Mouse (Mus musculus) adrenal gland, postnatal 25 days (tissue): ENCODE results near the gene Efcab5. TPM values are rescaled to one million over a fixed set of nuclear protein-coding genes. Genes with fewer than 3 reads are reported as not detected.
A peak's percentile ranks its signal among the peaks of the same experiment; 100 is the strongest.

Source experiments
- DNase-seq: peaks from one replicate; pipeline ENCODE4 v3.0.0; 2021; ENCODE audit warnings: mixed read lengths
- long read RNA-seq: library from polyadenylated mRNA; stranded (forward); transcript quantifications from one replicate; pipeline ENCODE4 v2.0.0, GENCODE M21; 2021
- total RNA-seq: library from RNA; stranded (reverse); gene quantifications from 2 replicates; pipeline ENCODE4 v1.2.3, GENCODE M21; 2021

Gene Efcab5
- 0.21 TPM in 1 of 2 replicates, not detected in the other for total RNA-seq
- long read RNA-seq, partial matches to known transcripts: 0 of 2 reads
- long read RNA-seq, other reads (novel, unspliced or antisense): 2 of 2 reads

- DNase-seq: no peak
Observed at GRCm38 (mm10) chr11:77188868-77189267, at the start of gene Efcab5. Gene Efcab5 (minus strand): TSS chr11:77188968.

- DNase-seq: no peak
Observed at GRCm38 (mm10) chr11:77235267-77235666, 46.5 kb upstream of the Efcab5 start.

GRCm38 (mm10) chr11:77231514-77231913, 42.7 kb upstream of the Efcab5 start:
- DNase-seq: no peak

GRCm38 (mm10) chr11:77230765-77231164, 42.0 kb upstream of the Efcab5 start:
- DNase-seq: no peak

- DNase-seq: no peak
Observed at GRCm38 (mm10) chr11:77216761-77217130, 28.0 kb upstream of the Efcab5 start.

GRCm38 (mm10) chr11:77215951-77216760, 27.4 kb upstream of the Efcab5 start, which contains the start of gene Ssh2:
Gene Ssh2 (plus strand): TSS chr11:77216287.
- peak; percentile 86 for DNase-seq

GRCm38 (mm10) chr11:77215483-77215882, 26.7 kb upstream of the Efcab5 start:
- no peak for DNase-seq

GRCm38 (mm10) chr11:77214755-77215154, 26.0 kb upstream of the Efcab5 start:
- peak; percentile 12 for DNase-seq

GRCm38 (mm10) chr11:77214142-77214692, 25.4 kb upstream of the Efcab5 start:
- no peak for DNase-seq

GRCm38 (mm10) chr11:77200703-77201102, 11.9 kb upstream of the Efcab5 start:
- DNase-seq: no peak

GRCm38 (mm10) chr11:77199636-77200035, 10.9 kb upstream of the Efcab5 start:
- no peak for DNase-seq

GRCm38 (mm10) chr11:77196181-77197143, 7.7 kb upstream of the Efcab5 start:
- no peak for DNase-seq

GRCm38 (mm10) chr11:77195360-77196109, 6.8 kb upstream of the Efcab5 start:
- no peak for DNase-seq

- no peak for DNase-seq
Observed at GRCm38 (mm10) chr11:77194762-77195161, 6.0 kb upstream of the Efcab5 start.

GRCm38 (mm10) chr11:77193941-77194553, 5.3 kb upstream of the Efcab5 start:
- no peak for DNase-seq

GRCm38 (mm10) chr11:77193410-77193809, 4.6 kb upstream of the Efcab5 start:
- no peak for DNase-seq

GRCm38 (mm10) chr11:77184926-77185325, 3.8 kb downstream of the Efcab5 start:
- peak; percentile 10 for DNase-seq

GRCm38 (mm10) chr11:77182616-77183015, 6.2 kb downstream of the Efcab5 start:
- DNase-seq: no peak

- DNase-seq: no peak
Observed at GRCm38 (mm10) chr11:77182041-77182440, 6.7 kb downstream of the Efcab5 start.

GRCm38 (mm10) chr11:77181528-77181927, 7.2 kb downstream of the Efcab5 start:
- no peak for DNase-seq

- no peak for DNase-seq
Observed at GRCm38 (mm10) chr11:77180886-77181285, 7.9 kb downstream of the Efcab5 start.
